In the genomic region with DNA sequence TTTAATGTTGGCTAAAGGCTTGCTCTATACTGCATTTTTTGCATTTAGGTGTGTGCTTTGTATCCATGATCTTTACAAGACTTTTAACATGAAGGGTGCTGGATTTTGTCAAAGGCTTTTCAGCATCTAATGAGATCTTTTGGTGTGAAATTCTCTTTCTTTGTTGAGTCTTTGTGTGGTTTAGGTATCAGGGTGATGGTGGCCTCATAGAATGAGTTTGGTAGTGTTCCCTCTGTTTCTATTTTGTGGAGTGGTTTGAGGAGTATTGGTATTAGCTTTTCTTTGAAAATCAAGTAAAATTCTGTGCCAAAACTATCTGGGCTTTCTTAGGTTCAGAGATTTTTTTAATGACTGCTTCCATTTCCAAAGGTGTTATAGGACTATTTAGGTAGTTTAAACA, we compare ENCODE assay signal across 39 mouse cellular contexts. TPM values are rescaled to one million over a fixed set of nuclear protein-coding genes. Genes with fewer than 3 reads are reported as not detected.
"Had no signal": no experiment of that assay in that cellular context is flagged by ENCODE, and none has a peak within 500 bp of the region (broad histone marks: within the 10 kb centered on the region; RNA-seq: fewer than 3 reads in every experiment).

No protein-coding gene starts in this region.

- H3K27me3 ChIP-seq: limb, embryonic 12.5 days; limb, embryonic 13.5 days; limb, embryonic 15.5 days; liver, embryonic 12.5 days; liver, embryonic 13.5 days; liver, embryonic 15.5 days; lung, embryonic 15.5 days; megakaryocyte, embryonic 14.5 days; midbrain, embryonic 12.5 days; midbrain, embryonic 13.5 days; midbrain, embryonic 15.5 days; neural tube, embryonic 12.5 days had no signal

- H3K9ac ChIP-seq: limb, embryonic 12.5 days; limb, embryonic 13.5 days; limb, embryonic 15.5 days; liver, embryonic 12.5 days; liver, embryonic 13.5 days; liver, embryonic 14.5 days; liver, embryonic 15.5 days; liver, postnatal 0 days; lung, embryonic 14.5 days; lung, embryonic 15.5 days; midbrain, embryonic 12.5 days; midbrain, embryonic 13.5 days; midbrain, embryonic 15.5 days; neural tube, embryonic 12.5 days had no signal

- ATAC-seq: liver, embryonic 12.5 days; liver, postnatal 0 days; lung, postnatal 0 days; midbrain, embryonic 13.5 days; midbrain, embryonic 15.5 days; midbrain, embryonic 16.5 days had no signal

- H3K4me1 ChIP-seq: limb, embryonic 10.5 days; limb, embryonic 12.5 days; limb, embryonic 13.5 days; limb, embryonic 15.5 days; liver, embryonic 12.5 days; liver, embryonic 13.5 days; liver, embryonic 15.5 days; lung, embryonic 15.5 days; megakaryocyte, embryonic 14.5 days; midbrain, embryonic 10.5 days; midbrain, embryonic 12.5 days; midbrain, embryonic 13.5 days; midbrain, embryonic 15.5 days; neural tube, embryonic 12.5 days had no signal

- DNase-seq: left cerebral cortex, postnatal 4 days; liver; liver, embryonic 13.5 days; liver, postnatal 0 days; lung, adult 18-20 months; lung, adult 2 months; lung, embryonic 14.5 days; lung, postnatal 10 days; lung, postnatal 14 days; lung, postnatal 36 days; lung, postnatal 4 days; midbrain, embryonic 14.5 days had no signal

- H3K9me3 ChIP-seq: limb, embryonic 10.5 days; limb, embryonic 12.5 days; limb, embryonic 13.5 days; limb, embryonic 15.5 days; liver, embryonic 12.5 days; liver, embryonic 13.5 days; liver, embryonic 15.5 days; lung, embryonic 15.5 days; midbrain, embryonic 10.5 days; midbrain, embryonic 12.5 days; midbrain, embryonic 13.5 days; midbrain, embryonic 15.5 days; neural tube, embryonic 12.5 days had no signal

- H3K4me3 ChIP-seq: limb, embryonic 10.5 days; limb, embryonic 12.5 days; limb, embryonic 13.5 days; limb, embryonic 15.5 days; liver, embryonic 12.5 days; liver, embryonic 13.5 days; liver, embryonic 15.5 days; lung, embryonic 15.5 days; megakaryocyte, embryonic 14.5 days; midbrain, embryonic 10.5 days; midbrain, embryonic 12.5 days; midbrain, embryonic 13.5 days; midbrain, embryonic 15.5 days; myocyte; neural tube, embryonic 12.5 days had no signal

- H3K27ac ChIP-seq: limb, embryonic 10.5 days; limb, embryonic 12.5 days; limb, embryonic 13.5 days; limb, embryonic 15.5 days; liver, embryonic 12.5 days; liver, embryonic 13.5 days; liver, embryonic 14.5 days; liver, embryonic 15.5 days; lung, embryonic 15.5 days; macrophage; midbrain, embryonic 10.5 days; midbrain, embryonic 12.5 days; midbrain, embryonic 13.5 days; midbrain, embryonic 15.5 days; neural tube, embryonic 12.5 days had no signal

- H3K4me2 ChIP-seq: limb, embryonic 12.5 days; limb, embryonic 13.5 days; limb, embryonic 15.5 days; liver, embryonic 11.5 days; liver, embryonic 12.5 days; liver, embryonic 13.5 days; liver, embryonic 15.5 days; lung, embryonic 14.5 days; lung, embryonic 15.5 days; midbrain, embryonic 11.5 days; midbrain, embryonic 12.5 days; midbrain, embryonic 13.5 days; midbrain, embryonic 15.5 days; neural tube, embryonic 12.5 days had no signal

- H3K36me3 ChIP-seq: limb, embryonic 10.5 days; limb, embryonic 12.5 days; limb, embryonic 13.5 days; limb, embryonic 15.5 days; liver, embryonic 12.5 days; liver, embryonic 13.5 days; liver, embryonic 15.5 days; lung, embryonic 15.5 days; midbrain, embryonic 10.5 days; midbrain, embryonic 12.5 days; midbrain, embryonic 13.5 days; midbrain, embryonic 15.5 days; neural tube, embryonic 12.5 days had no signal

RNA-seq across cellular contexts. Expression of gene Prl5a1, which starts 6.5 kb away (rescaled TPM):
- polyA plus RNA-seq: limb, embryonic 10.5 days; limb, embryonic 11.5 days; limb, embryonic 12.5 days; limb, embryonic 13.5 days; limb, embryonic 14.5 days; limb, embryonic 15.5 days; liver, adult 2 months; liver, embryonic 11.5 days; liver, embryonic 12.5 days; liver, embryonic 13.5 days; liver, embryonic 14.5 days; liver, embryonic 15.5 days; liver, embryonic 16.5 days; liver, postnatal 0 days; lung, adult 2 months; lung, embryonic 14.5 days; lung, embryonic 15.5 days; lung, embryonic 16.5 days; lung, postnatal 0 days; macrophage; midbrain, embryonic 10.5 days; midbrain, embryonic 11.5 days; midbrain, embryonic 12.5 days; midbrain, embryonic 13.5 days; midbrain, embryonic 14.5 days; midbrain, embryonic 15.5 days; midbrain, embryonic 16.5 days; midbrain, postnatal 0 days; myocyte; neural tube, embryonic 11.5 days; neural tube, embryonic 12.5 days had no signal
